8 mouse cellular contexts compared by ENCODE assay signal in the genomic region with DNA sequence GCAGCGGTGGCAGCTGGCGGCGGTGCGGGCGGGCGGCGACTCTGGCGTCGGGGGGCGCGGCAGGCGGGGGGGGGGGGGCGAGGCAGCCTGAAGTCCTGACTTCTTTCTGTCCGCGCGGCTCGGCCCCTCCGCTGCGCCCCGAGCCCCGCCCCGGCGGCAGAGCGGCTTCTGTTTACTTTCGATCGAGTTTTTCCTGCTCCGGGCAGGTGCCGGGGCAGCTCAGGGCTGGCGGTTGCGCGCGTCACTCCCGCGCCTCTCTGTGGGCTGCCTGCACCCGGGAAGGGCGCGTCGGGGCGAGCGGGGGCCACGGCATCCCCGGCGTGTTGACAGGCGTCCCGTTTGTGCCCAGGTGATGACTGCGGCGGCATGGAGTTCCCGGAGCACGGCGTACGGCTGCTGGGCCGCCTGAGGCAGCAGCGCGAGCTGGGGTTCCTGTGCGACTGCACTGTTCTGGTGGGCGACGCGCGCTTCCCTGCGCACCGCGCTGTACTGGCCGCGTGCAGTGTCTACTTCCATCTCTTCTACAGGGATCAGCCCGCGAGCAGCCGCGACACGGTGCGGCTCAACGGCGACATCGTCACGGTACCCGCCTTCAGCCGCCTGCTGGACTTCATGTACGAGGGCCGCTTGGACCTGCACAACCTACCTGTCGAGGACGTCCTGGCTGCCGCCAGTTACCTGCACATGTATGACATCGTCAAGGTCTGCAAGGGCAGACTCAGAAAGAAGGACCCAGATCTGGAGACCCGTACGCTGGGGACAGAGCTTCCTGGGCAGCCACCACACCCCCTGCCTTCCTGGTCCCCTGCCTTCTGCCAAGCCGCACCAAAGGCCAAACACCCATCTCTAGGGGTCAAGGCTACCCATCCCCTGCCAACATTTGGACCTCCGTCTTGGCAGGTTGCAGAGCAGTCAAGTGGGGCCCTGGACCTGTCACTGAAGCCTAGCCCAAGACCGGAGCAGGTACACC. TPM values are rescaled to one million over a fixed set of nuclear protein-coding genes. Genes with fewer than 3 reads are reported as not detected.
DNase-seq lines count a peak whose midpoint lies in the region; ATAC-seq lines count a peak whose summit lies in the region.

No protein-coding gene starts in this region.

- peak overlapping the region; percentile 82 for H3K9ac ChIP-seq in heart, embryonic 14.5 days (ENCODE audit: low read length)
- peak overlapping the region; percentile 69 for H3K9ac ChIP-seq in limb, embryonic 12.5 days (replicated peaks)
- peak overlapping the region; percentile 45 for H3K9ac ChIP-seq in midbrain, embryonic 14.5 days (replicated peaks; ENCODE audit: low read length)

- peak overlapping the region; percentile 54 to 73; a peak in 3 of 4 replicates for H3K27ac ChIP-seq in heart, embryonic 14.5 days (replicated peaks in 1 of 2; ENCODE audit: control insufficient read depth in 1 of 2, insufficient read depth in 1 of 2, low read depth in 2 of 2, low read length in 2 of 2)
- H3K27ac ChIP-seq in limb, embryonic 12.5 days, result 0 out of 2 replicates have a peak overlapping the region, but pooled peaks have one; percentile 29
- H3K27ac ChIP-seq in midbrain, embryonic 14.5 days (replicated peaks; ENCODE audit: low read depth, low read length), result no peak overlapping the region

- intact Hi-C loops in left cerebral cortex, postnatal 4 days (cut with DNase I), result no loop called here

- no peak for ATAC-seq in cerebellum, adult (ENCODE audit: insufficient number of reproducible peaks, low FRiP score, low TSS enrichment)
- peak; percentile 11; the same call in 1 of the 2 replicates for ATAC-seq in heart, embryonic 14.5 days (ENCODE audit: insufficient number of reproducible peaks, insufficient read depth, low FRiP score, low read depth)
- ATAC-seq in limb, embryonic 12.5 days (ENCODE audit: insufficient number of reproducible peaks, insufficient read depth, low FRiP score, low TSS enrichment, low read depth), result no peak
- ATAC-seq in midbrain, embryonic 14.5 days (ENCODE audit: low FRiP score, low TSS enrichment), result no peak

- no peaks in the 10 kb centered on the region for H3K9me3 ChIP-seq in heart, embryonic 14.5 days (ENCODE audit: control insufficient read depth, low read length)
- H3K9me3 ChIP-seq in limb, embryonic 12.5 days, result no peaks in the 10 kb centered on the region
- no peaks in the 10 kb centered on the region for H3K9me3 ChIP-seq in midbrain, embryonic 14.5 days (ENCODE audit: control insufficient read depth, low read length)

- peak overlapping the region; percentile 78 to 80 for H3K4me3 ChIP-seq in heart, embryonic 14.5 days (ENCODE audit: control insufficient read depth in 1 of 2, insufficient read depth in 1 of 2, low read depth in 1 of 2, low read length in 2 of 2)
- H3K4me3 ChIP-seq in limb, embryonic 12.5 days (replicated peaks), result peak overlapping the region; percentile 74
- H3K4me3 ChIP-seq in midbrain, embryonic 14.5 days (replicated peaks; ENCODE audit: low read depth, low read length), result peak overlapping the region; percentile 48

- 7% methylated on average over 61 of the region's 87 CpGs for WGBS in heart, embryonic 14.5 days
- 3% methylated on average over 62 of the region's 87 CpGs for WGBS in limb, embryonic 12.5 days
- WGBS in midbrain, embryonic 14.5 days, result 3% methylated on average over 79 of the region's 87 CpGs

- peaks cover 20 to 31% of the 10 kb centered on the region in 2 experiments; a peak in 3 of 4 replicates for H3K4me1 ChIP-seq in heart, embryonic 14.5 days (ENCODE audit: control insufficient read depth in 2 of 2, insufficient read depth in 2 of 2, low read length in 2 of 2)
- peaks cover 28% of the 10 kb centered on the region for H3K4me1 ChIP-seq in limb, embryonic 12.5 days (replicated peaks)
- H3K4me1 ChIP-seq in midbrain, embryonic 14.5 days (ENCODE audit: control insufficient read depth, insufficient read depth, low read length), result peaks cover 16% of the 10 kb centered on the region

- peak overlapping the region; percentile 97 for H3K4me2 ChIP-seq in heart, embryonic 14.5 days (ENCODE audit: low read length)
- H3K4me2 ChIP-seq in limb, embryonic 12.5 days, result peak overlapping the region; percentile 92
- H3K4me2 ChIP-seq in midbrain, embryonic 14.5 days (ENCODE audit: low read length), result peak overlapping the region; percentile 91

- peaks cover 14% of the 10 kb centered on the region for H3K27me3 ChIP-seq in heart, embryonic 14.5 days (ENCODE audit: control insufficient read depth, insufficient read depth, low read length)
- H3K27me3 ChIP-seq in limb, embryonic 12.5 days, result peaks cover 65% of the 10 kb centered on the region
- H3K27me3 ChIP-seq in midbrain, embryonic 14.5 days (ENCODE audit: control insufficient read depth, insufficient read depth, low read length), result peaks cover 23% of the 10 kb centered on the region

- H3K36me3 ChIP-seq in heart, embryonic 14.5 days (ENCODE audit: control insufficient read depth, insufficient read depth, low read length), result peaks cover 16% of the 10 kb centered on the region
- H3K36me3 ChIP-seq in limb, embryonic 12.5 days, result no peaks in the 10 kb centered on the region
- H3K36me3 ChIP-seq in midbrain, embryonic 14.5 days (ENCODE audit: control insufficient read depth, insufficient read depth, low read length), result no peaks in the 10 kb centered on the region

- peak; percentile 31 to 48 for DNase-seq in cerebellum, postnatal 14 days
- peak; percentile 67 for DNase-seq in ZHBTc4 (ENCODE audit: low read depth, low spot score)
- peak; percentile 70 for DNase-seq in midbrain, embryonic 14.5 days
- DNase-seq in urinary bladder, postnatal 25 days (ENCODE audit: low spot score), result peak; percentile 58
- DNase-seq in left cerebral cortex, postnatal 4 days, result no peak

RNA-seq across cellular contexts. Expression of a gene that starts 0.7 kb away (rescaled TPM):
- polyA plus RNA-seq in heart, embryonic 14.5 days (2014; fragmentation: Nextera tagmentation; extraction: Ambion mirVana), result 5.3 and 6.7 TPM in 2 replicates
- 1.4 and 2.7 TPM in 2 replicates for polyA plus RNA-seq in limb, embryonic 12.5 days (2016; fragmentation: Nextera tagmentation; extraction: Ambion mirVana)
- polyA plus RNA-seq in midbrain, embryonic 14.5 days (2014; fragmentation: Nextera tagmentation; extraction: Ambion mirVana), result 1.9 and 3.5 TPM in 2 replicates
- total RNA-seq in left cerebral cortex, postnatal 4 days (2021), result 1 to 10 TPM in 1 of 2 experiments, under 1 TPM in 1; 0.62 to 1.9 TPM

RNA-seq across cellular contexts. Expression of a gene that starts 4.6 kb away (rescaled TPM):
- polyA plus RNA-seq in heart, embryonic 14.5 days (2014; fragmentation: Nextera tagmentation; extraction: Ambion mirVana), result 163 and 182 TPM in 2 replicates
- 67.0 and 156 TPM in 2 replicates for polyA plus RNA-seq in limb, embryonic 12.5 days (2016; fragmentation: Nextera tagmentation; extraction: Ambion mirVana)
- 64.8 and 82.1 TPM in 2 replicates for polyA plus RNA-seq in midbrain, embryonic 14.5 days (2014; fragmentation: Nextera tagmentation; extraction: Ambion mirVana)
- 100 to 1,000 TPM; 279 to 286 TPM for total RNA-seq in left cerebral cortex, postnatal 4 days (2021)

RNA-seq across cellular contexts. Expression of a gene that starts 34.8 kb away (rescaled TPM):
- polyA plus RNA-seq in heart, embryonic 14.5 days (2014; fragmentation: Nextera tagmentation; extraction: Ambion mirVana), result 136 and 153 TPM in 2 replicates
- polyA plus RNA-seq in limb, embryonic 12.5 days (2016; fragmentation: Nextera tagmentation; extraction: Ambion mirVana), result 248 and 258 TPM in 2 replicates
- polyA plus RNA-seq in midbrain, embryonic 14.5 days (2014; fragmentation: Nextera tagmentation; extraction: Ambion mirVana), result 62.3 and 63.9 TPM in 2 replicates
- total RNA-seq in left cerebral cortex, postnatal 4 days (2021), result 10 to 100 TPM; 25.3 to 25.9 TPM

RNA-seq across cellular contexts. Expression of a gene that starts 40.9 kb away (rescaled TPM):
- 5.0 and 6.1 TPM in 2 replicates for polyA plus RNA-seq in heart, embryonic 14.5 days (2014; fragmentation: Nextera tagmentation; extraction: Ambion mirVana)
- polyA plus RNA-seq in limb, embryonic 12.5 days (2016; fragmentation: Nextera tagmentation; extraction: Ambion mirVana), result 17.8 and 18.8 TPM in 2 replicates
- polyA plus RNA-seq in midbrain, embryonic 14.5 days (2014; fragmentation: Nextera tagmentation; extraction: Ambion mirVana), result 31.7 and 33.7 TPM in 2 replicates
- 100 to 1,000 TPM; 183 to 185 TPM for total RNA-seq in left cerebral cortex, postnatal 4 days (2021)

RNA-seq across cellular contexts. Expression of a gene that starts 59.5 kb away (rescaled TPM):
- polyA plus RNA-seq in heart, embryonic 14.5 days (2014; fragmentation: Nextera tagmentation; extraction: Ambion mirVana), result 88.3 and 89.7 TPM in 2 replicates
- 9.2 and 10.0 TPM in 2 replicates for polyA plus RNA-seq in limb, embryonic 12.5 days (2016; fragmentation: Nextera tagmentation; extraction: Ambion mirVana)
- polyA plus RNA-seq in midbrain, embryonic 14.5 days (2014; fragmentation: Nextera tagmentation; extraction: Ambion mirVana), result 2.8 and 3.1 TPM in 2 replicates
- 1 to 10 TPM; 1.5 to 1.7 TPM for total RNA-seq in left cerebral cortex, postnatal 4 days (2021)
